11 mouse cellular contexts compared by ENCODE assay signal in genomic region chr4:105352953-105353352, GRCm38 (mm10).
"Had no signal": no experiment of that assay in that cellular context is flagged by ENCODE, and none has a peak within 500 bp of the region (broad histone marks: within the 10 kb centered on the region; RNA-seq: fewer than 3 reads in every experiment).

No protein-coding gene starts in this region.

- H3K4me2 ChIP-seq: kidney, embryonic 15.5 days; liver, embryonic 13.5 days; lung, embryonic 15.5 days; midbrain, embryonic 15.5 days had no signal

- DNase-seq: kidney, adult 2 months; liver, embryonic 13.5 days; liver, postnatal 0 days; right cerebral cortex, adult 18-20 months; thymus, adult 18-20 months; thymus, postnatal 14 days had no signal

- H3K4me3 ChIP-seq: kidney, embryonic 15.5 days; liver, embryonic 13.5 days; lung, embryonic 15.5 days; midbrain, embryonic 10.5 days; midbrain, embryonic 15.5 days had no signal

- H3K4me1 ChIP-seq: liver, embryonic 13.5 days; lung, embryonic 15.5 days; midbrain, embryonic 15.5 days had no signal

- H3K9me3 ChIP-seq: kidney, embryonic 15.5 days; liver, embryonic 13.5 days; lung, embryonic 15.5 days; midbrain, embryonic 10.5 days; midbrain, embryonic 15.5 days had no signal

- H3K36me3 ChIP-seq: kidney, embryonic 15.5 days; liver, embryonic 13.5 days; lung, embryonic 15.5 days; midbrain, embryonic 10.5 days; midbrain, embryonic 15.5 days had no signal

- ATAC-seq: liver, postnatal 0 days; midbrain, embryonic 15.5 days had no signal

- H3K9ac ChIP-seq: kidney, embryonic 15.5 days; liver, embryonic 13.5 days; liver, postnatal 0 days; lung, embryonic 15.5 days; midbrain, embryonic 15.5 days had no signal

- H3K27me3 ChIP-seq: kidney, embryonic 15.5 days; liver, embryonic 13.5 days; lung, embryonic 15.5 days; midbrain, embryonic 15.5 days had no signal

- H3K27ac ChIP-seq: kidney, embryonic 15.5 days; liver, embryonic 13.5 days; lung, embryonic 15.5 days; macrophage; midbrain, embryonic 10.5 days; midbrain, embryonic 15.5 days had no signal
